Mouse (Mus musculus): ENCODE measurements around the gene Dstn.
A peak's percentile ranks its signal among the peaks of the same experiment; 100 is the strongest.

Gene Dstn

DNA sequence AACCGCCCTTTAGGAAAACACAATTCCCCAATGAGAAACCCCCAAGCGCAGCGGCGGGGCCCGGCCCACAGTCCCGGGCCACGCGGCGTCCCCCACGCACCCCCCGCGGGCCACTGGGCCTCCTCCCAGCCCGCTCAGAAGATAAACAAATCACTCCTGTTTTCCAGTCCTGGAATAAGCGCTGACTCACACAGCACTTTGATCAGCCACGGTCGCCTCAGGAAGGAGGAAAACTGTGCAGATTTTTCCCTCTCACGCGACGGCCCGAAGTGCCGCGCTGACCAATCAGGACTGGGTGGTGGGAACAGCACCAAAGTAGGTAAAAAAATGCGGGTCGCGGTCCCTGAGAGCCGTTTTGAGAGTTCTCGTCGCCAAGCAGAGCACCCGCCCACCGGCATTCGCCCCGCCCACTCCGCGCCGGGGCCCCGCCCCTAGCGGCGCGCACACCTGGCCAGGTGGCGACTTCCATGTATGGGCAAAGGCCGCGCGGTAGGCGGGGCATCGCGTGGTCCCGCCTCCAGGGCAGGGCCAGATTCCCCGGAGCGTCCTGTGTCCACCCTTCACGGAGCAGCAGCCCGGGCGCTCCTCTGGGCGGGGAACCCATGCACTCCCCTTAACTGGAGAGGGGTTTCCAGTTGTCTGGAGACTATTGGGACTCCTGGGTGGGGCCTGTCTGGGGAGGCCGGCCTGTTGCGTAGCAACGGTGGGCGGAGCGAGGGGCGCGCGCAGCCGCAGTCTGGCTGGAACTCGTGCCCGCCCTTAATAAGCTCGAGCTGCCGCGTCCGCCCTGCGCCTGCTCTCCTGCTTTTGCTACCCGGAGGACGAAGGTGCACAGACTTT is at the start of gene Dstn:
Dstn (plus strand) TSS at position 561 of the 840 bp plus-strand sequence.
- DNase-seq = peak; percentile 97 to 98

DNA sequence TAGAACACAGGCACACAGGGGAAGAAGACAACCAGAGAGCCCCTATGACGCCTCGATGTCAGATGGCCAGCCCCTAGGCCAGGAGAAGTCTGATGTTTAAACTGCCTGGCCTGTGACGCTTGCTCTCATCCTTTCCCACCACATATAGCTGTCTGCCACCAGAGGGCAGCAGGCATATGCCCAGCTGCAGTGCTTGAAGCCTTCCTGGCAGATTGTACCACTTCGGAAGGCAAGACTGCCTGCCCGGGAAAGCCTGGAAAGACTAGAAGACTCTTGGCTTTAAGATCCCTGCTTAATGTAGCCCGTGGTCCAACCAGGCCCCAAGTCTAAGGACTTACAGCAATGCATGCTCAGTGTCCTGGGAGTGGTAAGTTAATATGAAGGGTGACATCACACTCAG is 47.8 kb upstream of the Dstn start:
- peak; percentile 87 for DNase-seq

DNA sequence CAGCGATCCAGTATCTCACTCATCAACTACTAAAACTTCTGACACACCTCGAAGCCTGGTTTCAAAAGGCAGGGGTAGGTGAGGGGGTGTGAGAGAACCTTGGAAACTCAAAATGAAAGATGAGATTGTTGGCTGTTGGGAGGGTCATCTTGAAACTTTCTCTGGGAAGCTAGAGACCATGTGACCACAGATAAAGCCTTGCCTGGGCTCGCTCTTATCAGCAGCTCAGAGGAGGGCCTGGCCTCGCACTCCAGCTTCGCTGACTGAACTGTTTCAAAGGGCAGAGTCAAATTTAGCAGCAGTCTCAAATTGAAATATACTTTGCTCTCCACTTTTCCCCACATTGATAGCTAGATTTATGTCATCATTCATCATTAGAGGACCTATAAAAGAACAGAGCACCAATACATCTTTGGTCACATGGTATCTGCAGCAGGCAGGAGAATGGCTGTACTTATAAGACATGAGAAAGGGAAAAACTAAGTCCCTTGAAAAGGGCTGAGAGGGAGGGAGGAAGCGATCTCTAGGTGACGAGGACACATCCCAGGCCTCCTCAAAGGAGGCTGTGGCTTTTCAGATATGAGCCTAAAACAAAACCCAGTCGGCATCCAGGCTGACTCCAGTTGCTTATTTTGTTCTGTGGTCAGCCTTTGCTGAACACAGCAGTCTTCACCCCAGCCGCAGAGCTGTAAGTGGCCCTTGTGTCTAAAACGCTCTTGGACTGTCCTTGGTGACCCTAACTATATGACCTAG is 44.0 kb upstream of the Dstn start:
- peak in 1 of 2 experiments; percentile 29 for DNase-seq

DNA sequence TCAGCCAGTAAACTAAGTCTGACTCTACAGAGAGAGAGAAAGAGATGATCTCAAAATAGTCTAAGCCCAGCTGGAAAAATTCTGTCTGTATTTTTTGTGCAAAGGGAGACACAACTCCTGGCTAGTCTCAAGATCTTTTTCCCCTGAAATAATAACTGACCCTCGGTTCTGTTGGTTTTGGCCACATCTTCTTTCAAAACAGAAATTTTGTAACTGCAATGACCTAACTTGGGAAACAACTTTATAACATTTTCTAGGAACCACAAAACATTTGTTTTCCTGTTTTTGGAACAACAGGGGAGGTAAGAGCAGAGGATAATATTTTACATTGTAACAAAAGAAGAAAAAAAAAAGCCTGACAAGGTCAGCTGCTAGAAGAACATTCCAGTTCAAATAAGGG is 39.1 kb upstream of the Dstn start:
- no peak for DNase-seq

DNA sequence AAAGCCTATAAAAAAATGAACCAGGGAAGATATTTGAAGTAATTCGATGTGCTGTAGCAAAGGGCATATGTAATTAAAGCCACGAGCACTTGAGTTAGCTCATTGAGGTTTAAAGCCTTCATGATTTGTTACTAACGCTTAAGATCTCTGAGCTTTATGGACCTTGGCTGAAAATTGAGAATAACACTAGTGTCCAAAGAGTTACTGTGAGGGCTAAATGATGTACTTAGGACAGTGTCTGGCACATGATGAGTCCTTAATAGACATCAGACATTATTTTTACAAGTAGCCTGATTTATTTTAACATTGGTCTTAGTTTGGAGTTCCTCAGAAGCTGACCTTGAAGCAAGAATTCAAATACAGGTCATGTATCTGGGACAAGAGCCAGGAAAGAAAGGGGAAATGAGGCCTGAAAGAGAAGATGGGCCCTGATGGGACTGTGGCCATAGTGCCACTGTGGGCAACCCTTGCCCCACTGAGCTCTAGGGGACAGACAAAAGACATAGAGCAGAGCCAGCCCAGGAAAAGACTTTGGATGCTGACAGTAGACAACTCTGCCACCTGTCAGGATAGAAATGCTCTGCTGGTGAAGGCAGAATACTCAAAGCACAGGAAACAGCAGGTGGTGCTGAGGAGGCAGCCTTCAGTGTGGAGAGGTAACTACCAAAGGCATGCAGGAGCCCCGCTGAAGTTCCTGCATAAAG is 38.0 kb upstream of the Dstn start:
- peak in 1 of 2 experiments; percentile 14 for DNase-seq

DNA sequence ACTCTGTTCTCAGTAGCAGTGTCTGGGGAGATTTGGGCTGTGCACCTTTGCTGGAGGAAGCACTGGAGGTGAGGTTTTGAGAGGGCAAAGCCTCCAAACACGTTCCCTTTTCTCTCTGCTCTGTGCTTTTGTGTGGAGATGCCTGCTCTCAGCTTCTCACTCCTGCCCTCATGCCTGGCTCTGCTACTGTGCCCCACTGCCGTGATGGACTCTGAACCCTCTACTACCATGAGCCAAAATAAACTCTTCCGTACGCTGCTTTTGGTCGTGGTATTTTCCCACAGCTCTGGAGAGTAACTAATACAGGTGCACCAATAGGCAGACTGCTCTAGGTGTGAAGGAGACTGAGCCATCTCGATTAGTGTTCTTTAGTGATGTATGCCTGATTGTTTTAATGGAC is 35.8 kb upstream of the Dstn start:
- DNase-seq = no peak

DNA sequence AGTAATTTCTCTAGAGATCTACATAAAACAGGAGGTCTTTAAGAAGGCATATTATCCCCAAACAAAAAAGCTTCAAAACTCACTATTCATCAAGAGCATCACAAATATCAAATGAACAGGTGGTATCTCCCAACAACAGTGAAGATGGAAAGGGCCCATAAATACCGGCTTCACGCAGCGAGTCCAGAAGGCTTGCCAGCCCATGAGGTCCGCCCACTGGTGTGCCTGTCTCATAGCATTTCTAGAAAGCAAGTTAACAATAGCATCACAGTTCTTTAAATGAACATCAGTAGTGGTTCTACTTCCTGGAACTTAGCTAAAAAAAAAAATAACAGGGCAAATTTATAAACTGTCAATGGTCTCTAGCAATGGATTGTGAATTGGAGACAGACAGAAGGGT is 33.1 kb upstream of the Dstn start:
- no peak for DNase-seq

DNA sequence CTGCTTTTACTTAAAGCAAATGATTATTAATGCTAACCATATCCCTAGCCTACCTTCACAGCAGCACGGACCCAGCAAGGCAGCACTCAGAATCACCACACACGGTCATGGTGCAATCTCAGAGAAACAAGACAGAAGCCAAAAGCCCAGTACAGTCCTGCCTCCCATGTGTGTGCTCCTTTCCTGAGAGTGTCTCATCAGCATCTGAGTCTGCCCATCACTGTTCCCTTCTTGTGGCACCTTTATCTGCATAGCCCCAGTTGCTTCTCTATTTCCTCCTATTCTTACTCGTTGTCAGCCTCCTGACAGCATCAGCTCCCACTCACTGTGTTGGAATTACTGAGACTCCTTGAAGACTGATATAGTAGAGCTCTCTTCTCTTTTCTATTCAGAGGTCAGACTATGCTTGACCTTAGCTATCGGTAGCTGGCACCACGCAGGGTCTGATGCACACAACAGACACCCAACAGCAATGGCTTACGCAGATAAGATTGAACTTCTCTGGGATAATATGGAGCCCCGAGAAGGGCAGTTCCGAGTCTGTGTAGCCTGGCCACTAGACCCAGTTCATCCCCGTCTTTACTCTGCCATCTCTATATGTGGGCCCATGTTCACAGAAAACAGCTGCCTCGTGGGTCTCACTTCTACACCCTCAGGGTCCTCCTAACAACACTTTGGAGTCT is 32.4 kb upstream of the Dstn start:
- DNase-seq = no peak

DNA sequence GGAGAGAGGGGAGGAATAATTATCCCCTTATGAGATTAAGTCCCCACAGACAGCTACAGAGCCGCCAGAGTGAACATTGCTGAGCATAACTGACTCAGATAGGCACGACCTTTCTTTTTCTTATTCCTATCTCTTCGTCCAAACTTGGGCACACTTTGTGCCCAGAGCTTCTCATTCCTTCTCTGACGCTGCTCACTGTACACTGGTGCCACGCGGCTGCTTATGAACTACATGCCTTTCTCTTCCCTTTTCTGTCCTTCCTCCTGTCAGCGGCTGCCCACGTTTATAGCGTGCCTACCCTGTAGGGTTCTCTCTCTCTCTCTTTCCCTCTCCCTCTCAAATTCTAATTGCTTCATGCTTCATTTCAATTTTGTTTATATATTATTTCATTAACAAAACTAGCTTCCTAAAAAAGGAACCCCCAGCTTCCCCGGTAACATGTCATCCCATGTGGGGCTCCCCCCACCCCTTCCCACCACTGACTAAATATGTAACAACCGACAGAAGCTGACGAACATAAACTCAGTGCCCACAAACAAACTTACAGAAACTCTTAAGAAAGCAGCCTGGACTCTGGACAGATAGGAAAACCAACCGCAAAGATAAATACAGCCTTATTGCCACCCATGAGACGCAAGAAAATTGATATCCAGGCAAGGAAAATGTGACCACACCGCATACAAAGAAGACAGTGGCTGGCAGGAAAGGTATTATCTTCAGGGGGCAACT is 25.8 kb upstream of the Dstn start:
- DNase-seq = no peak

DNA sequence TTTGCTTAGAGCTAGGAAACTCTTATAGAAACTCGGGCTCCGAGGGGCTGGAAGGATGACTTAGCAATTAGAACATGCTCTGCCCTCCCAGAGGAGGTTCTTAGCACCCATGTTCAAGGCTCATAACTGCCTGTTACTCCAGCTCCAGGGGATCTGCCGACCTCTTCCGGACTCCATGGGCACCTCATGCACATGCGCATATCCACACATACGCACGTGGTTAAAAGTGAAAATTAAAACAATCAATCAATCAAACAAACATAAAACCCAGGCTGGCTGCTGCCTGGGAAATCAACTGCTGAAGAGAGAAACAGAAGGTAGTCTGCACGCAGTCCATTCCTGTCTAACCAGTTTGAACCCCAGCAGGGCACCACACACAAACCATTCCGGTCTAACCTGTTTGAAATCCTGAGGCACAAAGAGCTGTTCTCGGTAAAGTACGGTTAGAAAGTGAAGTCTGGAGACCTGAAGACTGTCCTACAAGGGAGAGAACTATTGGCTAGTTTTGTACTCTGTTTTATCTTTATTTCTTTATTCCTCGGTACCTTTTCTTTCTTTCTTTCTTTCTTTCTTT is 25.2 kb upstream of the Dstn start:
- DNase-seq = peak; percentile 30 to 71

DNA sequence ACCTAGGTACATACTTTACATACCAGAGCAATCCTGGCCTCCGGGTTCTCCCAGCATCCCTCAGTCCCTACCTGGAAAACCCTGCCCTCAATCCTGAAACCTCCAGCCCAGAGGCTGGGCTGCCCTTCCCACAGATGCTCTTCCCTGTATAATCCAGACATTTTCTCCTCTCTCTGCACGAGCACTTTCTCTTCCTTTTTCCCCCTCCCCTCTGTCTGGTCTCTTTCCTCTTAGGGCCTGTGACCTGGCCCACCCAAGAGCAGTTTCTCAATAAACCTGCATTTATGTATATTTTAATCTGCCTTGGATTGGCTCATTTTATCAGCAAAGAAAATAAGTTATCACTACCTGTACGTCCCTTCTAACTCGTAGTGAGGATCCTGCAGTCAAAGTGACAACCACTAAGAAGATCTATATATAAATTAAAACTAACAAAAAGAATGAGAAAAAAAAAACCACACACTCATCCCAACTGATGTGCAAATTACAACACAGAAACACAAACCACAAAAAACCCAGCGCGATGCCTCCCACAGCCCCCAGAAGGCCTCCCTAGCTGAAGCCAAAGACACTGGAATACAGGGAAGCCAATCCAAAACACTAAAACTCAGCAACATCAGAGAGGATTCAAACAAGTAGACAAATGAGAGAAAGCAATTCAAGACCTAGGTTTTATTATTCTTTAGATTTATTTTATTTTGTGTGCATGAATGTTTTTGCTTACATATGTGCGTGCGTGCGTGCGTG is 23.6 kb upstream of the Dstn start:
- DNase-seq = peak in 1 of 2 experiments; percentile 49

DNA sequence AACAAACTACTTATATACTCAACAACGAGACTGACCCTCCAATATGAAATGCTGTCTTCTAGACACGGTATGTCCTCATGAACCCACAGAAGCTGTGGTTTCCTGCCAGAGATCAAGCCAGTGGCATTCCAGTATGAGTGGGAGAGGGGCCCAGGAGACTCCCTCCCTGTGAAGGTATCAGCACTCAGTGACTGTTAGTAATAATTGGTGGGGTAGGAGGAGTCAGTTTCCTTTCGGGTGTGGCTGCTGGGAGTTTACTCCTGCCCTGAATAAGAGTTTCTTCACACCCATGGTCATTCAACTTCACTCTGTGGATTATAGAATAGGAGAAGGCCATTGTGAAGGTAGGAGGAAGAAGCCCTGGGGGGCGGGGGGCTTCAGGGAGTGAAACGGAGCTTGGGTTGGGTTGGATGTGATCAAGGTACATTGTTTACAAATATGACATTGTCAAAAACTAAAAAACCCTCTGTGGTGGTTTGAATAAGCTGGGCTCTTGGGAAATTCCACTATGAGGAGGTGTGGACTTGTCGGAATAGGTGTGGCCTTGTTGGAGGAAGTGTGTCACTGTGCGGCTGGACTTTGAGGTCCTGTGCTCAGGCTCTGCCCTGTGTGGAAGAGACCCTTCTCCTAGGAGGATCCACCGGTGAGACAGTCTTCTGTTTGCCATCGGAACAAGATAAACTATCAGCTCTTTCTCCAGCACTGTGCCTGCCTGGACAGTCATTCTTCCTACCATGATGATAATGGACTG is 15.5 kb upstream of the Dstn start:
- DNase-seq = no peak

DNA sequence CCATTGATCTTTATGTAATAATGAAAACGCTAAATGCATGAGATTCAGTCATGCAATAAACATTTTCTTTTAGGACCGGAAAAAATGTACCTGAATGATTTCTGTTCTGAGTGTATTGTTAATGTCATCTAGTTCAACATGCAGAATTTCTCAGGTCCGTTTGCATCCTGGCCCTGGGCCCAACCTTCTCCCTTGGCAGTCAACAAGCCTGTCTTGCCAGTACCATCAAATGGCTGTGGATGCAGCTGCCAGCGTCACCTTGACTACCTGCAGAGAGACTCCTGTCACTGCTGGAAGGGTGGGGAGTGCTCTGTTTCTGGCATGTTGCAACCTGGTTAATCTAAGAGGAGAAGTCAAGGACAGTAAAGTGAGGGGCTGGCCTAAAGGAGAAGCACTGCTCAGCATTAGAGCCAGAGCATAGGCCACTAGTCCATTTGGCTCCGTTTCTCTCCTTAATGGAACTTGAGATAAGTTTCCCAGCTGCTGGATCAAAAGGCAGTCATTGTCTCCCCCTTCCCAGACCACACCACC is 14.2 kb upstream of the Dstn start:
- DNase-seq = no peak

DNA sequence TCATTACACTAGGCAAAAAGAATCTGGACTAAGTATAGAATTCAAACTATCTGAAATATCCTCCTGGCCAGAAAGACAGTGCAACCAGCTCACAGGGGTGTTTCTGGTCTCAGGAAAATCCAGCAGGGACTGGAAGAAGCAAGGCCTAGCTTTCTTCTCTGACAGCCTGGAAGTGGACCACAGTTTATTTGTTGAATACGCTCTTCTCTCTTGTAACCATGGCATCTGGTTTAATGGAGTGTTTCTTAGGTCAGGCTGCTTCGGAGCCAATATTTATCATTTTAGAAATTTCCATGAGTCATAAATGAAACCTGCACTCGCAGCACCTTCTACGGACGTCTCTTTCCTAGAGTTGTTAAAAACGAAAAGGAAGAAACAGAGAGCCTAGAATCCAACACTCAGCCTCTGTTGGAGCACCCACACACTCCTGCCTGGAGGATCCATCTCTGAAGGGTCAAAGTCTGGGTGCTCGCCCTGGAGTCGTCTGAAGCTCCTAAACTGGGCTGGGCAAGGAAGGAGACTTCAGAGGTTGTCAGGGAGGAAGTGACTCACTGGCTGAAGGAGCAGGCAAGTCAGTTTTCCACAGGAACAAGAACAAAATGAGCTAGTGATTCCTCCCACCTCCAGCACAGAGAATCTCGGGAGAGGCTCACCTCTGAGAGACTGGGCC is 11.6 kb upstream of the Dstn start:
- DNase-seq = peak in 1 of 2 experiments; percentile 12

DNA sequence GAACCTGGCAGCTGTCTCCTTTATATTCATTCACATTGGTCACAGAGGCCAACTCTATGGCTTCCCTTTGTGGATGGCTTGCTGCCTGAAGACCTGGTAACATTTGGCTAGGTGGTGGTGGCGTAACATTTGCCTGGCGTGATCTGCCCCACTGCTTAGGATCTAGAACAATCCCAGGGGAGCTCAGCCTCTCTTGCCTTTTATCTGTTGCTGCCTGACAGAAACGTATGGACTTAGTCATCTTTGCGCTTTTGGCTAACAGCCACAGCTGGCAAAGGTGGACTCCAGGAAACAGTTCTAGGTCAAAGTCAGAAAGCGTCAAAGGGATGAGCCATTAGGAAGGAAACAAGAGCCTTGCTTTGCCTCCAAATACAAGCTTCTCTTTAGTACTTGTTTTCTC is 10.2 kb upstream of the Dstn start:
- peak; percentile 44 to 52 for DNase-seq

DNA sequence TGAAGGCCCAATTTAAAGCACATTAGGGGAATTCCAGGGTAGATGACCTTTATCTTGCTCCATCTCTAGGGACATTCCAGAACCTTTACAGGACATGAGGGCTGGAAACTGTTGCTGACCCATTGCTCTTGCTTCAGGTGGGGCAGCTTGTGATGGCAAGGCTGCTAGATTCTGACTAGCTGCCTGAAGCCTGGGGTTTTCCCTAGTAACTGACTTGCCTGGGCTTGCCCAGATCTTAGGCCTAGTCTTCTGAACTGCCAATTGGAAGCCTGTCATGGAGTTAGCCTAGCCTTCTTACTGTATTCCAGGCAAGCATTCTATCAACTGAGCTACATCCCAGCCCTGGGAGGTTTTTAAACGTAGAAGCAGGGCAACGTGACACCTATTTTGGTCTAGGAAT is 5.9 kb upstream of the Dstn start:
- DNase-seq = no peak

DNA sequence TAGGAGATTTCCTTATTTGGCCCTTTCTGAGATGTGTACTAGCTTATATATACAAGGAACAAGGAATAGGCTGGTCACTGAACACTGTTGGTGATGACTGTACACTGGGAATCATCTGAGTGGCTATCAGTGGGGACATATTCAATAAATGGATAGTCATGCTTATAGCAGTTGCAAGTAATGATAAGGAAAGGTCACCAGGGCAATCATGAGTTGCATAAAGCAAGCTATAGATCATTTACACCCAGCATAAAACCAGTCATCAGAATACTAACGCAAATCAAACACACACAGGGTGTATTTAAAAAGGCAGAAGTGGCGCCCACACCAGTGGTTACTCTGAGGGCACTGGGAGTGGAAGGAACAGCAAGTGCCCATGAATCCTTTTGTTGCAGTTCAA is 2.9 kb upstream of the Dstn start:
- DNase-seq = no peak

DNA sequence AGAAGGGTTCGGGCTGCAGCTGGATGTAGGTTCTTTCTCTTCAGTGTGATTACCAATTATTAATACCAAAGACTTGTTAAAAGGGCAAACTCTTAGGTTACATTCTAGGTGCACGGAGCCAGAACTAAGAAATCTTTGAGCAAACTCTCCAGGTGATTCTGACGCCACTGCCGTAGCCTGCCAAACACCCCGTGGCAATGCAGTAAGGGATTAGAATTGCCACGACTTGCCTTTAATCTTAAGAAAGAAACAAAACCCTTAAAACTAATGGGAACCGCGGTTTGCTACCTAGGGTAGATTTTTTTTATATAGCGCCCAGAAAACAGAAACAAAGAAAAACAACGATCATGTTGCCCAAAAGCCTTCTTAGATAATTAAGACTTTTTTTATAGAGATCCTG is 899 bp upstream of the Dstn start:
- DNase-seq = no peak

DNA sequence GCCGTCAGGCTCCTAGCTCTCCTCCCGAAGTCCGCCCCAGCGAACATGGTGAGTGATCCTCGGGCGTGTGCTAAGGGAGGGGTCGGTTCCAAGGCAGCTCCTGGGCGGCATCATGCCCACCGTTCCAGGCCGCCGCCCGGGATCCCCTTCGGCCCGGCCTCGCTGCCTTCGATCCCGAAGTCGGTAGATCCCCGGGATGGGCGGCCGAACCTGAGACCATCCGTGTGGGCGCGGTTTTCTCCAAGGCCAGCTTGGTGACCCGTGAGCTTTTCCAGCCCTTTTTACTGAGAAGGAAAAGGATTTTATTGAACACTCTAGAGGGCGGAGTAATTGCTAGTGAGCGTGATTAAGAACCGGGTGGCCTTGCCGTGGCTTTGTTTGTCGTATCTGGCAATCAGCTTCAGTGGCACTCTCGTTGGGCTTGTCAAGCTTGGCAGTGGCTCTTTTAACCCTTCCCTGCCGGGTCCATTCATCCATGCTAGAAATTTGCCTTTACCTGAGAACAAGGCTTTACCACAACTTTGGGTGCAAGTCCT is 548 bp downstream of the Dstn start:
- DNase-seq = peak in 1 of 2 experiments; percentile 48

All from kidney, postnatal 25 days (tissue).